Mouse (Mus musculus) embryonic stem cell, embryonic (primary cell): ENCODE measurements around the gene Tecta.

Source experiments
- CTCF ChIA-PET, 4 experiments: fragments of 300-600 bp in 2 of 4; fragments of 350-600 bp in 2 of 4; sonication (Branson Sonifier 250); formaldehyde crosslinking; loops; one replicate each; lab custom pipeline; 2022; ENCODE audit warnings: inconsistent platforms in 2 of 4; lab: Charles Lee
- POLR2A ChIA-PET, 4 experiments: fragments of 300-600 bp in 2 of 4; fragments of 350-600 bp in 2 of 4; sonication (Branson Sonifier 250); formaldehyde crosslinking; loops; one replicate each; lab custom pipeline; 2022; ENCODE audit warnings: antibody characterized with exemption in 4 of 4, inconsistent platforms in 1 of 4; lab: Charles Lee

Gene Tecta

DNA sequence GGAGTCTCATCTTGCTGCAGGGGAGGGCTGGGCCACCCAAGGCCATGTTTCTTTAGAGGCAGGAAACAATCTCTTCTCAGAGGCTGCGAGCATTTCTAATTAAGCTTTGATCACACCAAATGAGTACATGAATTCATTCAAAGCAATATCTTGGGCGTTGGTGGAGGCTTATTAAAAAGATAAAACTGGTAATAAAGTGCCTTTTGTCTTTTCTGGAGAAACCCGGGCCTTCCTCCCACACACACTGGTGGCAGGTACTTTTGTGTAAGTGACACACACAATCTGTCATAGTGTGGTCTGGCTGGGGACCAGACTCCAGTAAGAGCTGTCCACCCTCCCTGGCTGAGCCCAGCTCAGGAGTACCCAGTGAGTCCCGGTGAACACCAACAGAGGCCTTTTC is 60.6 kb downstream of the Tecta start:
- CTCF ChIA-PET = interaction anchor here in 3 of 4 experiments (0.6 to 1.6 kb wide), 4 partner anchors 13 to 1148 kb away, joined by 3 to 6 read pairs (median 4); partner anchors contain the start of gene Grik4 (in 1 of the 3)

DNA sequence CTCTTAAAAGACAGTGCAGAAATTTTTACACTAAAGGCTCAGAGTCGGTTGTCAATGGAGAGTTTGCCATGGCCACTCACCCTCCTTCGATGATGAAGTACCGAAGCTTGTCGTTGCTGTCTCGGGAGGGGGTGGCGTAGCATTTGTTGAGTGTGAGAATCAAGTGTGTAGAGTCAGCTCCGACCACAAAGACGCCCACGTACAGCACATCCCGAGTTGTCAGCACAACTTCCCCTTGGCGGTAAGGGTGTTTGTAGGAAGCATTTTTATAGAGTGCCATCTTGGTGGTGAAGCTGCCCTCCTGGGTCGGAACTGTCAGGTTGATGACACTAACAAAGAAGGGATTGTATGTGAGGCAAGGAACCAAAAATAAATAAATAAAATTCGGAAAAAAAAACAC is 62.7 kb downstream of the Tecta start:
- ChIA-PET CTCF (interaction anchor here in 1 of 4 experiments (0.7 kb wide), 1 partner anchor 897 kb away, joined by 5 read pairs; no protein-coding TSS in a partner anchor), POLR2A (no interaction called here)

More for the DNA sequence above, 60.6 kb downstream of the Tecta start:
- POLR2A ChIA-PET = interaction anchor here in 2 of 4 experiments (0.6 to 2.4 kb wide), 6 partner anchors 10 to 1464 kb away, joined by 3 to 9 read pairs (median 3); no protein-coding TSS in a partner anchor

DNA sequence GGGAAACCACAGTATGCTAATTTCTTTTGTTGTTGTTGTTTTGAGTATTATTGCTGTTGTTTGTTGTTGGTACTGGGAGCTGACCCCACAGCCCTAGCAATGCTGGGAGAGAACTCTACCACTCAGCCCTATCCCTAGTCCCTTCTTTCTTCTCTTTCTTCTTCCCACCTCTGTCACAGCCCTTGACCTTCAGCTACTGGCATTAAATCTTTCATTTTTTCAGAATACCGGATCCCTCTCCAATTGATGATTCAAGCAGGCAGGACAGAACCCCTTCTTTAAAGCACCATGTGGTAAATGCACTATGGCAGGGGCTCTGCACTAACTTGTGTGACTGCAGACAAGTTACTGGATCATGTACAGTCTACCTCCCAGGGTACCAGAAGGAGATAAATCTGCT is 63.2 kb downstream of the Tecta start:
- CTCF ChIA-PET = no interaction called here
- POLR2A ChIA-PET = interaction anchor here in 1 of 4 experiments (1.0 kb wide), 1 partner anchor 11 kb away, joined by 4 read pairs; no protein-coding TSS in a partner anchor

GRCm38 (mm10) chr9:42334885-42335284 is 64.8 kb downstream of the Tecta start:
- ChIA-PET CTCF (no interaction called here), POLR2A (no interaction called here)

- ChIA-PET CTCF (no interaction called here), POLR2A (no interaction called here)
Measured at GRCm38 (mm10) chr9:42332692-42333091, 67.0 kb downstream of the Tecta start.

- ChIA-PET CTCF (no interaction called here), POLR2A (no interaction called here)
Measured at GRCm38 (mm10) chr9:42331341-42331740, 68.4 kb downstream of the Tecta start.

- POLR2A ChIA-PET = interaction anchor here in 1 of 4 experiments (0.5 kb wide), 2 partner anchors 441 to 563 kb away, joined by 3 to 4 read pairs; no protein-coding TSS in a partner anchor
- CTCF ChIA-PET = no interaction called here
Measured at GRCm38 (mm10) chr9:42329753-42330152, 70.0 kb downstream of the Tecta start.

GRCm38 (mm10) chr9:42326688-42327440 is 72.9 kb downstream of the Tecta start:
- ChIA-PET CTCF (interaction anchor here (0.5 to 3.3 kb wide), 21 partner anchors 11 to 618 kb away, joined by 3 to 25 read pairs (median 3); partner anchors contain the start of gene Grik4 (in 4 of the 4)), POLR2A (interaction anchor here in 3 of 4 experiments (0.7 to 1.7 kb wide), 8 partner anchors 12 to 618 kb away, joined by 3 to 5 read pairs (median 4); partner anchors contain the start of gene Grik4 (in 2 of the 3))

- CTCF ChIA-PET = interaction anchor here (0.5 to 1.0 kb wide), 11 partner anchors 9 to 622 kb away, joined by 3 to 12 read pairs (median 3); partner anchors contain the start of gene Grik4 (in 2 of the 4)
- POLR2A ChIA-PET = no interaction called here
Measured at GRCm38 (mm10) chr9:42324640-42325394, 74.9 kb downstream of the Tecta start.

- POLR2A ChIA-PET = interaction anchor here in 1 of 4 experiments (0.7 to 0.9 kb wide), 2 partner anchors 55 to 293 kb away, joined by 3 to 5 read pairs; no protein-coding TSS in a partner anchor
- CTCF ChIA-PET = interaction anchor here in 3 of 4 experiments (0.5 to 2.0 kb wide), 7 partner anchors 8 to 628 kb away, joined by 3 to 7 read pairs (median 3); partner anchors contain the start of gene Grik4 (in 1 of the 3)
Measured at GRCm38 (mm10) chr9:42323238-42323637, 76.5 kb downstream of the Tecta start.

GRCm38 (mm10) chr9:42321442-42321841 is 78.3 kb downstream of the Tecta start:
- ChIA-PET POLR2A (interaction anchor here in 1 of 4 experiments (1.0 kb wide), 1 partner anchor 197 kb away, joined by 5 read pairs; no protein-coding TSS in a partner anchor), CTCF (no interaction called here)

DNA sequence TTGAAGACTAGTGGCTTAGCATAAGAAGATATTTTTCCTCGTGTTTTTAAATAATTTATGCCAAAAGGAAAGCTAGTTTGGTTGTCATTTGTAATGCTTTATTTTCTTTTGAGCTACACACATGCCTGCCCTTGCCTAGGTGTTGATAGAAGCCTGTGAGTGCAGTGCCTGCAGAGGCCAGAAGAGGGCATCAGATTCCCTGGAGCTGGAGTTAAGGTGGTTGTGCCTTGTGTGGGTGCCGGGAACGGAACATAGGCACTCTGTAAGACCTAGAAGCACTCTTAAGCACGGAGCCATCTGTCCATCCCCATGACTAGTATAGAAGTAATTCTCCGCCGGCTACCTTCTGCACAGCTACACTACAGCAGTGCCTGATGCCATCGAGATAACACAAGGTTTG is 79.1 kb downstream of the Tecta start:
- ChIA-PET CTCF (interaction anchor here (0.6 to 1.4 kb wide), 8 partner anchors 13 to 972 kb away, joined by 3 to 5 read pairs (median 3); partner anchors contain the start of gene Grik4 (in 2 of the 4)), POLR2A (interaction anchor here in 1 of 4 experiments (1.0 kb wide), 1 partner anchor 196 kb away, joined by 5 read pairs; no protein-coding TSS in a partner anchor)

- CTCF ChIA-PET = interaction anchor here in 2 of 4 experiments (0.6 to 0.8 kb wide), 4 partner anchors 70 to 350 kb away, joined by 3 read pairs; no protein-coding TSS in a partner anchor
- POLR2A ChIA-PET = interaction anchor here in 1 of 4 experiments (0.6 kb wide), 1 partner anchor 236 kb away, joined by 4 read pairs; no protein-coding TSS in a partner anchor
Measured at GRCm38 (mm10) chr9:42318455-42318987, 81.2 kb downstream of the Tecta start.

DNA sequence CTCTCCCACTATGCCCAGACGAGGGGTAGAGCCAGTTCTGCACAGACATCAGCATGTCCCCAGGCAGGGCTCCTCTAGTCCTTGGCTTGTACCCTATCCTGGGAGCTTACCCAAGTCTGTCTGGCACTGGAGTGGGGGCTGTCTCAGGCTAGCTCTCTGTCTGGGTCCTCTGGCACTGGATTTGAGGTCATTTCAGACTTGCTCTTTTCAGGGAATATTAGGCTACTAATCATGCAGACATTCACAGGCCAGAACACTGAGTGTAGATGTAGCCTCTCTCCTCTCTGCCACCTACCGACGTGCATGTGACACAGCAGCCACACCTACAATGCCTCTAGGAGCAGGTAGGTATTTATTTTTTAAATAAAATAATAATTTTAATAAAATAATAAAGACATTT is 82.4 kb downstream of the Tecta start:
- ChIA-PET CTCF (interaction anchor here in 1 of 4 experiments (0.7 kb wide), 1 partner anchor 861 kb away, joined by 3 read pairs; no protein-coding TSS in a partner anchor), POLR2A (interaction anchor here in 1 of 4 experiments (1.0 kb wide), 1 partner anchor 627 kb away, joined by 3 read pairs; the partner anchor contains the start of gene Grik4)

- ChIA-PET POLR2A (no interaction called here), CTCF (interaction anchor here (0.6 to 3.2 kb wide), 10 partner anchors 9 to 1759 kb away, joined by 3 to 15 read pairs (median 3); partner anchors contain the start of gene Grik4 (in 3 of the 4))
Measured at GRCm38 (mm10) chr9:42315816-42316215, 83.9 kb downstream of the Tecta start.

DNA sequence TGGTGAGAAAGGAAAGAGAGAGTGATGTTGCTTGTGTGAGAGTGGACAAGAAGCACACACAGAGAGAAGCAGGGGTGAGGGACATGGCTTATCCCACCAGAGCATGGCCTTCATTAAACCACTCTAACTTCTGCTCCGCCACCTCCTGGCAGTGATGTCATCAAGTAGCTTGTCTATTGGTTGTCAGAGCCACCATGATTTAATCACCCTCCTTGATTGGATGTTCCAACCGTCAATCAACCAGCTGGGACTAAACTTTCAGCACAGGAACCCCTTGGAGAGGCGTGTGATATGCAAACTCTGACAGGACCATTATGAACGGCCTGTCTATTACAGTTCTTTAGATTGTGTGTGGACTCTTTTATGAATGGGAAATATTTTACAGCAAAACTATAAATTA is 84.8 kb downstream of the Tecta start:
- POLR2A ChIA-PET = interaction anchor here in 2 of 4 experiments (0.7 to 1.4 kb wide), 4 partner anchors 10 to 897 kb away, joined by 3 to 5 read pairs (median 3); no protein-coding TSS in a partner anchor

DNA sequence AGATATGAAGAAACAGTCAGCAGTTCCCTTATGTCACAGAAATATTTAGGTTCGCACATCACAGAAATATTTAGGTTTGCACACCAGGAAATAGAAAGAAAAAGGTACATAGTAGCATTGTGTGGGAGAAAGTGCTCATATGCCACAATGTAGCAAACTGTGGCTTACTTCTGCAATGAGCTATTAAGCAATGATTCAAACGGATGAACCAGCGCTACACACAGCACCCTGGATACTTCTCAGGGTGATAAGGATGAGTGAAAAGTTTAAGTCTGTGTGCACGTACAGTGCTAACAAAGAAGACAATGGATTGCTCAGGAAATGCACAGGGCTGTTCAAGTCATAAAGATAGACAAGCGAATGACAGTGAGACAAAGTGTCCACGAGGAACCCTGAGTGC is 85.3 kb downstream of the Tecta start:
- POLR2A ChIA-PET = interaction anchor here in 2 of 4 experiments (0.6 to 1.4 kb wide), 3 partner anchors 9 to 1225 kb away, joined by 3 to 5 read pairs (median 3); no protein-coding TSS in a partner anchor
- CTCF ChIA-PET = interaction anchor here (0.6 to 3.2 kb wide), 16 partner anchors 9 to 1002 kb away, joined by 3 to 15 read pairs (median 3); partner anchors contain the start of genes Grik4 (in 3 of the 4) and Sc5d (in 1 of the 4)

More for the DNA sequence above, 84.8 kb downstream of the Tecta start:
- CTCF ChIA-PET = interaction anchor here (0.6 to 3.2 kb wide), 13 partner anchors 8 to 1760 kb away, joined by 3 to 15 read pairs (median 3); partner anchors contain the start of genes Grik4 (in 3 of the 4) and Sc5d (in 1 of the 4)
